Mouse (Mus musculus): Measurements from ENCODE around the gene Zfp429.
"Not testable (repeated sequence)": the region's sequence is repeated elsewhere in the genome, so short reads cannot be mapped to it uniquely, and the experiment has no call there.

DNA sequence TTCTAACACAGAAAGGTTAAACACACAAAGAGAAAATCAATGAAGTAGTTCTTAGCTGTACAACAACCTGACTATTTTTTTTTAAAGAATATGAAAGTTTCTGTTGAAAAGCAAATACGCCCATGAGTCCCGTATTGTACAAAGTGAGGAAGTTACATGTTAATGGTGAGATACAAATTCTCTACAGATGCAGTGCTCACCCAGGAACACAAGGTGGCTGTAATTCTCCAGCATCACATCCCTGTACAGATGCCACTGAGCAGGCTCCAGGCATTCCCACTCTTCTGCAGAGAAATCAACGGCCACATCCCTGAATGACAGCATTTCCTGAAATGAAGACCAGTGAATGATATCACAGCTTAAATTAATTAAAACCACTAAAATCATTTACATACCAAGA is 14.0 kb upstream of the Zfp429 start:
- TF ChIP-seq CTCF (IDR thresholded peaks at IDR 0.05 in 2 of 3, conservative IDR thresholded peaks at IDR 0.05 in 1 of 3; ENCODE audit: control insufficient read depth in 1 of 3, insufficient read depth in 1 of 3, low read depth in 2 of 3, low read length in 3 of 3, poor library complexity in 1 of 3, severe bottlenecking in 1 of 3); ELF1 (IDR thresholded peaks at IDR 0.05; ENCODE audit: low read depth, low read length); POLR2A (IDR thresholded peaks at IDR 0.05; ENCODE audit: control insufficient read depth in 1 of 2, insufficient read depth in 1 of 2, low read depth in 1 of 2, low read length in 2 of 2, poor library complexity in 1 of 2); HCFC1 (IDR thresholded peaks at IDR 0.05; ENCODE audit: low read depth, low read length); ZC3H11A (IDR thresholded peaks at IDR 0.05; ENCODE audit: low read depth, low read length); USF2 (IDR thresholded peaks at IDR 0.05; ENCODE audit: borderline replicate concordance in 1 of 2, insufficient read depth in 1 of 2, low read depth in 1 of 2, low read length in 2 of 2); TCF12 (IDR thresholded peaks at IDR 0.05; ENCODE audit: low read depth, low read length); ETS1 (IDR thresholded peaks at IDR 0.05; ENCODE audit: low read depth, low read length); MAZ (IDR thresholded peaks at IDR 0.05; ENCODE audit: low read depth, low read length); JUND (IDR thresholded peaks at IDR 0.05; ENCODE audit: low read depth, low read length); TBP (IDR thresholded peaks at IDR 0.05; ENCODE audit: low read depth, low read length): not testable (repeated sequence)

Measured in MEL (cell line).